In the genomic region with DNA sequence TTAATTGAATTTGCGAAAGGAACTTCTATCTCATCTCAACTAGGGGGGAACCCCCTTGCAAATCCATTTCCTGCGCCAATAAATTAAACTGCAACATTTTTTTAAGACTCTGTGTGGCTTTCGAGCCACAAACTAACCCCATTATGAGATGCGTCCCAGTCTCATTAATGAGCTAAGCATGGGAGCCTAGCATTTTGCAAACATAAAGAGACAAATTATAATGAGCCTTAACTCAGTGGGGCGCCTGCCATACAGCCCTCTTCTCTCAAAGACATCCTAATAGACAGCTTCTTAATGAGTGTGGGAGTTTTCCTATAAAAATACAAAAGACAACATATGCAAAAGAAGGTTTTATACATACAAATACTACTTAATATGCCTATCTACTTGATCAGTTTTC, we compare ENCODE assay signal across 20 mouse cellular contexts.
DNase-seq lines count a peak whose midpoint lies in the region; ATAC-seq and TF ChIP-seq lines count a peak whose summit lies in the region.
"Had no signal": no experiment of that assay in that cellular context is flagged by ENCODE, and none has a peak within 500 bp of the region (broad histone marks: within the 10 kb centered on the region; RNA-seq: fewer than 3 reads in every experiment).

No protein-coding gene starts in this region.

- H3K4me3 ChIP-seq in hindbrain, embryonic 11.5 days (ENCODE audit: low read depth, low read length) = no peak overlapping the region
- H3K4me3 ChIP-seq in hindbrain, postnatal 0 days (ENCODE audit: low read length) = no peak overlapping the region
- no peak overlapping the region for H3K4me3 ChIP-seq in neural tube, embryonic 12.5 days
- no peak overlapping the region for H3K4me3 ChIP-seq in neural tube, embryonic 15.5 days (replicated peaks)
- no peak overlapping the region for H3K4me3 ChIP-seq in forebrain, embryonic 14.5 days (ENCODE audit: low read depth, low read length)
- H3K4me3 ChIP-seq: heart, embryonic 13.5 days; layer of hippocampus, adult 2 months had no signal

- no peaks in the 10 kb centered on the region for H3K36me3 ChIP-seq in hindbrain, embryonic 11.5 days (ENCODE audit: control insufficient read depth, insufficient read depth, low read length)
- H3K36me3 ChIP-seq in hindbrain, postnatal 0 days (ENCODE audit: insufficient read depth, low read length) = no peaks in the 10 kb centered on the region
- H3K36me3 ChIP-seq in neural tube, embryonic 12.5 days = no peaks in the 10 kb centered on the region
- no peaks in the 10 kb centered on the region for H3K36me3 ChIP-seq in neural tube, embryonic 15.5 days
- no peaks in the 10 kb centered on the region for H3K36me3 ChIP-seq in forebrain, embryonic 14.5 days (ENCODE audit: control insufficient read depth, insufficient read depth, low read length)
- H3K36me3 ChIP-seq: heart, embryonic 13.5 days had no signal

- WGBS in hindbrain, embryonic 11.5 days = 59% methylated on average over 5 of the region's 5 CpGs
- 26% methylated on average over 5 of the region's 5 CpGs for WGBS in hindbrain, postnatal 0 days
- WGBS in neural tube, embryonic 12.5 days = 43% methylated on average over 5 of the region's 5 CpGs
- WGBS in neural tube, embryonic 15.5 days = 30% methylated on average over 5 of the region's 5 CpGs
- 5% methylated on average over 5 of the region's 5 CpGs for WGBS in forebrain, embryonic 14.5 days

- H3K27ac ChIP-seq in hindbrain, embryonic 11.5 days (ENCODE audit: low read depth, low read length) = no peak overlapping the region
- H3K27ac ChIP-seq in hindbrain, postnatal 0 days = no peak overlapping the region
- H3K27ac ChIP-seq in neural tube, embryonic 12.5 days = no peak overlapping the region
- no peak overlapping the region for H3K27ac ChIP-seq in neural tube, embryonic 15.5 days (replicated peaks)
- no peak overlapping the region for H3K27ac ChIP-seq in forebrain, embryonic 14.5 days (ENCODE audit: low read depth, low read length)
- H3K27ac ChIP-seq: heart, embryonic 13.5 days had no signal

- no peak overlapping the region for H3K9ac ChIP-seq in hindbrain, embryonic 11.5 days (ENCODE audit: low read depth, low read length)
- H3K9ac ChIP-seq in hindbrain, postnatal 0 days (replicated peaks; ENCODE audit: low read length) = no peak overlapping the region
- no peak overlapping the region for H3K9ac ChIP-seq in neural tube, embryonic 12.5 days
- H3K9ac ChIP-seq in neural tube, embryonic 15.5 days (replicated peaks) = no peak overlapping the region
- H3K9ac ChIP-seq in forebrain, embryonic 14.5 days (ENCODE audit: low read length) = no peak overlapping the region
- H3K9ac ChIP-seq: heart, embryonic 13.5 days had no signal

- H3K4me1 ChIP-seq in hindbrain, embryonic 11.5 days (replicated peaks; ENCODE audit: control insufficient read depth, insufficient read depth, low read length) = no peaks in the 10 kb centered on the region
- H3K4me1 ChIP-seq in hindbrain, postnatal 0 days (ENCODE audit: insufficient read depth, low read length) = no peaks in the 10 kb centered on the region
- H3K4me1 ChIP-seq in neural tube, embryonic 12.5 days = peaks cover 4% of the 10 kb centered on the region; the same call in 1 of the 2 replicates
- peaks cover 8% of the 10 kb centered on the region; the same call in 1 of the 2 replicates for H3K4me1 ChIP-seq in neural tube, embryonic 15.5 days
- H3K4me1 ChIP-seq in forebrain, embryonic 14.5 days (ENCODE audit: control insufficient read depth, insufficient read depth, low read length) = peaks cover 9% of the 10 kb centered on the region

- H3K4me2 ChIP-seq in hindbrain, embryonic 11.5 days (replicated peaks; ENCODE audit: low read depth, low read length) = no peak overlapping the region
- no peak overlapping the region for H3K4me2 ChIP-seq in hindbrain, postnatal 0 days (ENCODE audit: low read depth, low read length)
- H3K4me2 ChIP-seq in neural tube, embryonic 12.5 days (replicated peaks) = no peak overlapping the region
- H3K4me2 ChIP-seq in neural tube, embryonic 15.5 days = no peak overlapping the region
- peak overlapping the region; percentile 12; the same call in 1 of the 2 replicates for H3K4me2 ChIP-seq in forebrain, embryonic 14.5 days (ENCODE audit: low read length)
- H3K4me2 ChIP-seq: heart, embryonic 13.5 days had no signal

- no peaks in the 10 kb centered on the region for H3K27me3 ChIP-seq in hindbrain, embryonic 11.5 days (ENCODE audit: control insufficient read depth, insufficient read depth, low read length)
- no peaks in the 10 kb centered on the region for H3K27me3 ChIP-seq in hindbrain, postnatal 0 days (ENCODE audit: insufficient read depth, low read length)
- H3K27me3 ChIP-seq in neural tube, embryonic 12.5 days (replicated peaks) = no peaks in the 10 kb centered on the region
- no peaks in the 10 kb centered on the region for H3K27me3 ChIP-seq in neural tube, embryonic 15.5 days (replicated peaks)
- no peaks in the 10 kb centered on the region for H3K27me3 ChIP-seq in forebrain, embryonic 14.5 days (replicated peaks; ENCODE audit: control insufficient read depth, insufficient read depth, low read length)
- H3K27me3 ChIP-seq: heart, embryonic 13.5 days had no signal

- DNase-seq in hindbrain, embryonic 11.5 days (ENCODE audit: low spot score) = no peak
- DNase-seq in hindbrain, postnatal 0 days (ENCODE audit: low spot score) = no peak
- peak; percentile 91 for DNase-seq in forebrain, embryonic 14.5 days (ENCODE audit: low spot score)
- DNase-seq in retina, postnatal 1 day = peak; percentile 96
- no peak for DNase-seq in cerebellum, adult 9-10 months
- no peak for DNase-seq in spleen, postnatal 36 days (ENCODE audit: low spot score in 2 of 2)
- DNase-seq: adrenal gland, postnatal 36 days; B cell, adult 2 months; cerebellum, adult 18-20 months; kidney, adult 2 months; kidney, postnatal 14 days; left cerebral cortex, postnatal 4 days; liver; right cerebral cortex, postnatal 4 days; thymus, postnatal 25 days had no signal

- TF ChIP-seq CTCF in hindbrain, postnatal 0 days (IDR thresholded peaks at IDR 0.05; ENCODE audit: low read depth) = no peak

- peak; percentile 61; the same call in 1 of the 2 replicates for ATAC-seq in hindbrain, embryonic 11.5 days (ENCODE audit: low FRiP score)
- ATAC-seq in hindbrain, postnatal 0 days = no peak
- ATAC-seq in neural tube, embryonic 12.5 days (ENCODE audit: low FRiP score, low read depth) = peak; percentile 57; the same call in 1 of the 2 replicates
- no peak for ATAC-seq in neural tube, embryonic 15.5 days (ENCODE audit: low FRiP score)
- ATAC-seq in forebrain, embryonic 14.5 days = peak; percentile 89
- ATAC-seq: lung, postnatal 0 days had no signal

- no peaks in the 10 kb centered on the region for H3K9me3 ChIP-seq in hindbrain, embryonic 11.5 days (ENCODE audit: control insufficient read depth, low read length)
- no peaks in the 10 kb centered on the region for H3K9me3 ChIP-seq in hindbrain, postnatal 0 days (ENCODE audit: low read length)
- H3K9me3 ChIP-seq in neural tube, embryonic 12.5 days = no peaks in the 10 kb centered on the region
- H3K9me3 ChIP-seq in neural tube, embryonic 15.5 days (replicated peaks) = no peaks in the 10 kb centered on the region
- no peaks in the 10 kb centered on the region for H3K9me3 ChIP-seq in forebrain, embryonic 14.5 days (replicated peaks; ENCODE audit: control insufficient read depth, low read length)
- H3K9me3 ChIP-seq: heart, embryonic 13.5 days had no signal

Comparison
In these comparisons a context has a peak if more than half of its experiments do, and no peak if none do; other contexts are left out.
1. ATAC-seq: peak in hindbrain, embryonic 11.5 days (single experiment), neural tube, embryonic 12.5 days (single experiment) and forebrain, embryonic 14.5 days (single experiment); none in hindbrain, postnatal 0 days (single experiment) and neural tube, embryonic 15.5 days (single experiment).
2. DNase-seq: peak in forebrain, embryonic 14.5 days (single experiment) and retina, postnatal 1 day (single experiment); none in hindbrain, embryonic 11.5 days (single experiment), hindbrain, postnatal 0 days (single experiment), cerebellum, adult 9-10 months (single experiment) and spleen, postnatal 36 days (0 of 2).